ENCODE assay signal across 18 mouse cellular contexts in the genomic region with DNA sequence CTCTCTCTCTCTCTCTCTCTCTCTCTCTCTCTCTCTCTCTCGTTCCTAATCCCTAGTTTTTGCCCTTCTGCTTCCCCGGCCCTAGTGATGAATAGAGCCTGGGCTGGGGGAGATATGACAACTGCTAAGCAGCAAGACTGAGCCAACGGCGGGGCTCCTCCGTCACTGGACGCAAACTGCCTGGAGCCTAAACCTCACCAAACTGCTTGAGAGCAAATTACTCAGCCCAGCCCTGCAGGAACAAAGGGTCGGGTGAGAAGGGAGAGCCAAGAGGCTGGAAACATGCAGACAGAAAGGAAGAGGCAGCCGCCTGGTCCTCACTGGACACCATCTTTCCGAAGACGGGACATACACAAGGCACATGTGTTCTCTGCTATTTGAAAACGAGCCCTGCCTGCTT.
DNase-seq lines count a peak whose midpoint lies in the region; ATAC-seq and TF ChIP-seq lines count a peak whose summit lies in the region.
"Had no signal": no experiment of that assay in that cellular context is flagged by ENCODE, and none has a peak within 500 bp of the region (broad histone marks: within the 10 kb centered on the region; RNA-seq: fewer than 3 reads in every experiment).

No protein-coding gene starts in this region.

- intact Hi-C loops in heart, postnatal 10 days (cut with DNase I), result loop anchor here (10.0 kb wide), 1 partner anchor 710 kb away; no protein-coding TSS in a partner anchor

- TF ChIP-seq CTCF in E14TG2a.4 (conservative IDR thresholded peaks at IDR 0.05; ENCODE audit: low read length), result no peak

- H3K27me3 ChIP-seq in heart, embryonic 14.5 days (ENCODE audit: control insufficient read depth, insufficient read depth, low read length), result no peaks in the 10 kb centered on the region
- no peaks in the 10 kb centered on the region for H3K27me3 ChIP-seq in E14TG2a.4 (ENCODE audit: insufficient read depth, low read length)
- H3K27me3 ChIP-seq in limb, embryonic 10.5 days (ENCODE audit: low read depth, poor library complexity, severe bottlenecking), result no peaks in the 10 kb centered on the region
- H3K27me3 ChIP-seq in kidney, embryonic 14.5 days (ENCODE audit: control insufficient read depth, insufficient read depth, low read length), result no peaks in the 10 kb centered on the region
- H3K27me3 ChIP-seq: neural tube, embryonic 15.5 days; stomach, embryonic 15.5 days had no signal

- ATAC-seq in heart, embryonic 14.5 days (ENCODE audit: insufficient number of reproducible peaks, insufficient read depth, low FRiP score, low read depth), result no peak
- ATAC-seq in kidney, embryonic 14.5 days (ENCODE audit: low FRiP score, low TSS enrichment), result no peak

- WGBS in heart, embryonic 14.5 days, result 59% methylated on average over 11 of the region's 11 CpGs
- WGBS in limb, embryonic 10.5 days, result 60% methylated on average over 11 of the region's 11 CpGs
- 50% methylated on average over 11 of the region's 11 CpGs for WGBS in kidney, embryonic 14.5 days

- H3K4me3 ChIP-seq in heart, embryonic 14.5 days (ENCODE audit: control insufficient read depth in 1 of 2, insufficient read depth in 1 of 2, low read depth in 1 of 2, low read length in 2 of 2), result no peak overlapping the region
- 0 out of 2 replicates have a peak overlapping the region, but pooled peaks have one; percentile 13 for H3K4me3 ChIP-seq in E14TG2a.4 (replicated peaks; ENCODE audit: low read length)
- H3K4me3 ChIP-seq in limb, embryonic 10.5 days, result no peak overlapping the region
- H3K4me3 ChIP-seq in kidney, embryonic 14.5 days (ENCODE audit: low read length), result no peak overlapping the region
- H3K4me3 ChIP-seq: gastrocnemius, adult 2 months; neural tube, embryonic 15.5 days; stomach, embryonic 15.5 days had no signal

- H3K9ac ChIP-seq in heart, embryonic 14.5 days (ENCODE audit: low read length), result no peak overlapping the region; the same call in 1 of the 2 replicates
- no peak overlapping the region for H3K9ac ChIP-seq in kidney, embryonic 14.5 days (ENCODE audit: low read depth, low read length)
- H3K9ac ChIP-seq: neural tube, embryonic 15.5 days; stomach, embryonic 15.5 days had no signal

- 0 out of 2 replicates have a peak, but pooled peaks cover 2% of the 10 kb centered on the region for H3K9me3 ChIP-seq in heart, embryonic 14.5 days (ENCODE audit: control insufficient read depth, low read length)
- H3K9me3 ChIP-seq in E14TG2a.4 (ENCODE audit: low read length), result no peaks in the 10 kb centered on the region
- no peaks in the 10 kb centered on the region for H3K9me3 ChIP-seq in limb, embryonic 10.5 days (replicated peaks)
- peaks cover 4% of the 10 kb centered on the region; the same call in 1 of the 2 replicates for H3K9me3 ChIP-seq in kidney, embryonic 14.5 days (ENCODE audit: control insufficient read depth, low read length)
- H3K9me3 ChIP-seq: neural tube, embryonic 15.5 days; stomach, embryonic 15.5 days had no signal

- peak; percentile 20 for DNase-seq in embryo, embryonic 10 days (ENCODE audit: low spot score)
- DNase-seq in embryo, embryonic 9.5 days (ENCODE audit: extremely low spot score), result no peak
- DNase-seq in heart, postnatal 10 days, result no peak
- no peak for DNase-seq in limb, embryonic 10.5 days (ENCODE audit: low spot score)
- DNase-seq in kidney, postnatal 14 days, result no peak
- DNase-seq: adrenal gland, postnatal 36 days; cerebellum, postnatal 10 days; gastrocnemius, adult 2 months; kidney, adult 8-10 months; layer of hippocampus, postnatal 36 days; lung, postnatal 10 days; retina, postnatal 1 day; thymus, postnatal 25 days had no signal

- H3K27ac ChIP-seq in heart, embryonic 14.5 days (replicated peaks in 1 of 2; ENCODE audit: control insufficient read depth in 1 of 2, insufficient read depth in 1 of 2, low read depth in 2 of 2, low read length in 2 of 2), result peak overlapping the region; percentile 35 to 49; a peak in 3 of 4 replicates
- peak overlapping the region; percentile 74 for H3K27ac ChIP-seq in limb, embryonic 10.5 days
- no peak overlapping the region for H3K27ac ChIP-seq in kidney, embryonic 14.5 days (ENCODE audit: low read depth, low read length)
- H3K27ac ChIP-seq: gastrocnemius, adult 2 months; neural tube, embryonic 15.5 days; stomach, embryonic 15.5 days had no signal

- H3K36me3 ChIP-seq in heart, embryonic 14.5 days (ENCODE audit: control insufficient read depth, insufficient read depth, low read length), result peaks cover 49% of the 10 kb centered on the region
- H3K36me3 ChIP-seq in E14TG2a.4 (ENCODE audit: insufficient read depth, low read length), result no peaks in the 10 kb centered on the region
- peaks cover 31% of the 10 kb centered on the region for H3K36me3 ChIP-seq in limb, embryonic 10.5 days
- H3K36me3 ChIP-seq in kidney, embryonic 14.5 days (ENCODE audit: control insufficient read depth, insufficient read depth, low read length), result peaks cover 38% of the 10 kb centered on the region; the same call in 1 of the 2 replicates
- H3K36me3 ChIP-seq: neural tube, embryonic 15.5 days had no signal

- H3K4me1 ChIP-seq in heart, embryonic 14.5 days (ENCODE audit: control insufficient read depth in 2 of 2, insufficient read depth in 2 of 2, low read length in 2 of 2), result peaks cover 20 to 54% of the 10 kb centered on the region in 2 experiments
- peaks cover 25% of the 10 kb centered on the region for H3K4me1 ChIP-seq in E14TG2a.4 (replicated peaks; ENCODE audit: low read depth, low read length)
- H3K4me1 ChIP-seq in limb, embryonic 10.5 days, result peaks cover 21% of the 10 kb centered on the region
- H3K4me1 ChIP-seq in kidney, embryonic 14.5 days (ENCODE audit: control insufficient read depth, insufficient read depth, low read length), result 0 out of 2 replicates have a peak, but pooled peaks cover 3% of the 10 kb centered on the region
- H3K4me1 ChIP-seq: stomach, embryonic 15.5 days had no signal

- H3K4me2 ChIP-seq in heart, embryonic 14.5 days (ENCODE audit: low read length), result no peak overlapping the region
- no peak overlapping the region for H3K4me2 ChIP-seq in kidney, embryonic 14.5 days (replicated peaks; ENCODE audit: low read depth, low read length)
- H3K4me2 ChIP-seq: neural tube, embryonic 15.5 days; stomach, embryonic 15.5 days had no signal
